In genomic region chr11:16591471-16591921, GRCm38 (mm10) we compare ENCODE assay signal across 9 mouse cellular contexts.
DNase-seq lines count a peak whose midpoint lies in the region; ATAC-seq and TF ChIP-seq lines count a peak whose summit lies in the region.
"Had no signal": no experiment of that assay in that cellular context is flagged by ENCODE, and none has a peak within 500 bp of the region (broad histone marks: within the 10 kb centered on the region; RNA-seq: fewer than 3 reads in every experiment).

No protein-coding gene starts in this region.

- H3K36me3 ChIP-seq in embryonic facial prominence, embryonic 13.5 days: no peaks in the 10 kb centered on the region
- peaks cover 2% of the 10 kb centered on the region; the same call in 1 of the 2 replicates for H3K36me3 ChIP-seq in heart, adult 2 months (ENCODE audit: control insufficient read depth, insufficient read depth, low read length)
- no peaks in the 10 kb centered on the region for H3K36me3 ChIP-seq in kidney, adult 2 months (ENCODE audit: control insufficient read depth, insufficient read depth, low read length)
- no peaks in the 10 kb centered on the region for H3K36me3 ChIP-seq in midbrain, embryonic 13.5 days
- no peaks in the 10 kb centered on the region for H3K36me3 ChIP-seq in stomach, embryonic 15.5 days

- H3K27ac ChIP-seq in embryonic facial prominence, embryonic 13.5 days: peak overlapping the region; percentile 75
- peak overlapping the region; percentile 68 for H3K27ac ChIP-seq in heart, adult 2 months
- H3K27ac ChIP-seq in kidney, adult 2 months (ENCODE audit: insufficient read depth, low read depth, low read length): peak overlapping the region; percentile 58
- no peak overlapping the region for H3K27ac ChIP-seq in midbrain, embryonic 13.5 days
- peak overlapping the region; percentile 64 for H3K27ac ChIP-seq in stomach, embryonic 15.5 days

- ATAC-seq in embryonic facial prominence, embryonic 13.5 days (ENCODE audit: insufficient number of reproducible peaks, insufficient read depth, low FRiP score, low TSS enrichment, low read depth): peak; percentile 89
- ATAC-seq in midbrain, embryonic 13.5 days: peak; percentile 96
- ATAC-seq in stomach, embryonic 15.5 days (ENCODE audit: insufficient read depth, low FRiP score, low read depth): peak; percentile 95

- peaks cover 11% of the 10 kb centered on the region for H3K4me1 ChIP-seq in embryonic facial prominence, embryonic 13.5 days
- peaks cover 2% of the 10 kb centered on the region for H3K4me1 ChIP-seq in heart, adult 2 months (ENCODE audit: control insufficient read depth, insufficient read depth, low read length)
- peaks cover 10% of the 10 kb centered on the region for H3K4me1 ChIP-seq in kidney, adult 2 months (ENCODE audit: control insufficient read depth, insufficient read depth, low read length)
- H3K4me1 ChIP-seq in midbrain, embryonic 13.5 days (replicated peaks): peaks cover 15% of the 10 kb centered on the region
- peaks cover 10% of the 10 kb centered on the region for H3K4me1 ChIP-seq in stomach, embryonic 15.5 days

- H3K4me3 ChIP-seq in embryonic facial prominence, embryonic 13.5 days: no peak overlapping the region
- H3K4me3 ChIP-seq in heart, adult 2 months: no peak overlapping the region
- H3K4me3 ChIP-seq in kidney, adult 2 months (ENCODE audit: insufficient read depth, low read depth, low read length): no peak overlapping the region
- H3K4me3 ChIP-seq in midbrain, embryonic 13.5 days (replicated peaks): no peak overlapping the region
- H3K4me3 ChIP-seq in stomach, embryonic 15.5 days (replicated peaks): no peak overlapping the region
- H3K4me3 ChIP-seq: erythroblast, embryonic 14.5 days had no signal

- no peak for TF ChIP-seq POLR2A in heart, adult 2 months (IDR thresholded peaks at IDR 0.05; ENCODE audit: insufficient read depth, low read depth, low read length)
- TF ChIP-seq POLR2A in kidney, adult 2 months (IDR thresholded peaks at IDR 0.05; ENCODE audit: low read depth, low read length): no peak

- no peak overlapping the region for H3K9ac ChIP-seq in embryonic facial prominence, embryonic 13.5 days
- no peak overlapping the region for H3K9ac ChIP-seq in heart, adult 2 months (ENCODE audit: low read depth, low read length)
- H3K9ac ChIP-seq in midbrain, embryonic 13.5 days (replicated peaks): no peak overlapping the region
- H3K9ac ChIP-seq in stomach, embryonic 15.5 days: no peak overlapping the region

- TF ChIP-seq CTCF in heart, adult 2 months (IDR thresholded peaks at IDR 0.05): no peak
- no peak for TF ChIP-seq CTCF in kidney, adult 2 months (conservative IDR thresholded peaks at IDR 0.05; ENCODE audit: insufficient read depth, insufficient read length, low read depth, low read length)

- peak; percentile 40; the same call in 1 of the 2 replicates for TF ChIP-seq EP300 in heart, adult 2 months (IDR thresholded peaks at IDR 0.05; ENCODE audit: insufficient read depth, low read depth, low read length)

- H3K9me3 ChIP-seq in embryonic facial prominence, embryonic 13.5 days: no peaks in the 10 kb centered on the region
- H3K9me3 ChIP-seq in midbrain, embryonic 13.5 days: no peaks in the 10 kb centered on the region
- no peaks in the 10 kb centered on the region for H3K9me3 ChIP-seq in stomach, embryonic 15.5 days

- no peaks in the 10 kb centered on the region for H3K27me3 ChIP-seq in embryonic facial prominence, embryonic 13.5 days
- H3K27me3 ChIP-seq in heart, adult 2 months (ENCODE audit: control insufficient read depth, insufficient read depth, low read length): no peaks in the 10 kb centered on the region
- no peaks in the 10 kb centered on the region for H3K27me3 ChIP-seq in kidney, adult 2 months (replicated peaks; ENCODE audit: control insufficient read depth, insufficient read depth, low read length)
- H3K27me3 ChIP-seq in midbrain, embryonic 13.5 days: no peaks in the 10 kb centered on the region
- H3K27me3 ChIP-seq in stomach, embryonic 15.5 days (replicated peaks): no peaks in the 10 kb centered on the region

- peak overlapping the region; percentile 31 for H3K4me2 ChIP-seq in embryonic facial prominence, embryonic 13.5 days
- H3K4me2 ChIP-seq in midbrain, embryonic 13.5 days (replicated peaks): peak overlapping the region; percentile 22
- H3K4me2 ChIP-seq in stomach, embryonic 15.5 days: peak overlapping the region; percentile 5; the same call in 1 of the 2 replicates

- no peaks in the 10 kb centered on the region for H3K79me2 ChIP-seq in heart, adult 2 months (replicated peaks; ENCODE audit: control insufficient read depth, insufficient read depth, low read length)

- DNase-seq in adrenal gland, postnatal 10 days: peak; percentile 66
- peak; percentile 66 to 85 for DNase-seq in heart, adult 2 months
- peak; percentile 96 for DNase-seq in kidney, adult 2 months
- DNase-seq in left cerebral cortex, postnatal 4 days: peak; percentile 91
- no peak for DNase-seq in B cell, adult 2 months

- intact Hi-C loops in heart, adult 2 months (cut with DNase I): loop anchor here (5.0 kb wide), 1 partner anchor 64 kb away; no protein-coding TSS in a partner anchor
- intact Hi-C loops in left cerebral cortex, postnatal 4 days (cut with DNase I): no loop called here

- 2% methylated on average over 7 of the region's 7 CpGs for WGBS in embryonic facial prominence, embryonic 13.5 days
- 2% methylated on average over 7 of the region's 7 CpGs for WGBS in heart, adult 2 months
- WGBS in kidney, adult 2 months: 4% methylated on average over 7 of the region's 7 CpGs
- WGBS in midbrain, embryonic 13.5 days: under 1% methylated on average over 7 of the region's 7 CpGs
- 8% methylated on average over 7 of the region's 7 CpGs for WGBS in stomach, embryonic 15.5 days

Comparison
In these comparisons a context has a peak if more than half of its experiments do, and no peak if none do; other contexts are left out.
1. DNase-seq: peak in adrenal gland, postnatal 10 days (single experiment), heart, adult 2 months (2 of 2), kidney, adult 2 months (single experiment) and left cerebral cortex, postnatal 4 days (single experiment); none in B cell, adult 2 months (0 of 2).
2. Peak in every context shown above with its lines, with median percentiles within 50 percentile points of each other: ATAC-seq and H3K4me2 ChIP-seq.